Mouse (Mus musculus): Measurements from ENCODE around the gene Ctnnd2. TPM values are rescaled to one million over a fixed set of nuclear protein-coding genes. Genes with fewer than 3 reads are reported as not detected.

Gene Ctnnd2
- polyA plus RNA-seq, 1 experiment from 2014 or later = 0.91 TPM

GRCm38 (mm10) chr15:30190872-30191271 is 18.5 kb downstream of the Ctnnd2 start:
- Histone ChIP-seq H3K4me3 (no peak overlapping the region), H3K27me3 (replicated peaks) (no peaks in the 10 kb centered on the region), H3K9me3 (no peaks in the 10 kb centered on the region), H3K4me2 (no peak overlapping the region), H3K27ac (replicated peaks) (no peak overlapping the region), H3K9ac (no peak overlapping the region), H3K36me3 (no peaks in the 10 kb centered on the region), H3K4me1 (no peaks in the 10 kb centered on the region)
- no peak for ATAC-seq (ENCODE audit: extremely low read depth, insufficient number of reproducible peaks, low FRiP score, low TSS enrichment)

GRCm38 (mm10) chr15:30191931-30192668 is 19.7 kb downstream of the Ctnnd2 start:
- H3K4me3 ChIP-seq = no peak overlapping the region
- no peaks in the 10 kb centered on the region for H3K27me3 ChIP-seq (replicated peaks)
- H3K9ac ChIP-seq = no peak overlapping the region
- H3K27ac ChIP-seq (replicated peaks) = no peak overlapping the region
- H3K36me3 ChIP-seq = no peaks in the 10 kb centered on the region
- no peaks in the 10 kb centered on the region for H3K4me1 ChIP-seq
- no peaks in the 10 kb centered on the region for H3K9me3 ChIP-seq
- no peak overlapping the region for H3K4me2 ChIP-seq
- no peak for ATAC-seq (ENCODE audit: extremely low read depth, insufficient number of reproducible peaks, low FRiP score, low TSS enrichment)
- 56% methylated on average over 5 of the region's 5 CpGs for WGBS

- H3K9ac ChIP-seq = no peak overlapping the region
- H3K36me3 ChIP-seq = no peaks in the 10 kb centered on the region
- H3K27ac ChIP-seq (replicated peaks) = no peak overlapping the region
- no peaks in the 10 kb centered on the region; the same call in 1 of the 2 replicates for H3K4me1 ChIP-seq
- ATAC-seq (ENCODE audit: extremely low read depth, insufficient number of reproducible peaks, low FRiP score, low TSS enrichment) = no peak
- H3K27me3 ChIP-seq (replicated peaks) = no peaks in the 10 kb centered on the region
- 71% methylated on average over 3 of the region's 3 CpGs for WGBS
- no peak overlapping the region for H3K4me3 ChIP-seq
- H3K4me2 ChIP-seq = no peak overlapping the region
- H3K9me3 ChIP-seq = no peaks in the 10 kb centered on the region
Measured at GRCm38 (mm10) chr15:30198429-30198828, 26.0 kb downstream of the Ctnnd2 start.

GRCm38 (mm10) chr15:30199785-30200184 is 27.4 kb downstream of the Ctnnd2 start:
- H3K4me1 ChIP-seq = no peaks in the 10 kb centered on the region; the same call in 1 of the 2 replicates
- no peak for ATAC-seq (ENCODE audit: extremely low read depth, insufficient number of reproducible peaks, low FRiP score, low TSS enrichment)
- no peaks in the 10 kb centered on the region for H3K36me3 ChIP-seq
- no peak overlapping the region for H3K27ac ChIP-seq (replicated peaks)
- no peak overlapping the region for H3K9ac ChIP-seq
- no peak overlapping the region for H3K4me2 ChIP-seq
- WGBS = 56% methylated on average over 1 of the region's 1 CpGs
- H3K27me3 ChIP-seq (replicated peaks) = no peaks in the 10 kb centered on the region
- H3K9me3 ChIP-seq = no peaks in the 10 kb centered on the region
- no peak overlapping the region for H3K4me3 ChIP-seq

- Histone ChIP-seq H3K36me3 (no peaks in the 10 kb centered on the region), H3K4me2 (no peak overlapping the region), H3K9me3 (no peaks in the 10 kb centered on the region), H3K27me3 (replicated peaks) (no peaks in the 10 kb centered on the region), H3K27ac (replicated peaks) (no peak overlapping the region), H3K9ac (no peak overlapping the region), H3K4me3 (no peak overlapping the region), H3K4me1 (no peaks in the 10 kb centered on the region; the same call in 1 of the 2 replicates)
- ATAC-seq (ENCODE audit: extremely low read depth, insufficient number of reproducible peaks, low FRiP score, low TSS enrichment) = no peak
- 76% methylated on average over 2 of the region's 2 CpGs for WGBS
Measured at GRCm38 (mm10) chr15:30201211-30201610, 28.8 kb downstream of the Ctnnd2 start.

GRCm38 (mm10) chr15:30201617-30202016 is 29.2 kb downstream of the Ctnnd2 start:
- Histone ChIP-seq H3K9ac (no peak overlapping the region), H3K4me1 (no peaks in the 10 kb centered on the region; the same call in 1 of the 2 replicates), H3K27me3 (replicated peaks) (no peaks in the 10 kb centered on the region), H3K4me3 (no peak overlapping the region), H3K4me2 (no peak overlapping the region), H3K36me3 (no peaks in the 10 kb centered on the region), H3K9me3 (no peaks in the 10 kb centered on the region), H3K27ac (replicated peaks) (no peak overlapping the region)
- 91% methylated on average over 3 of the region's 3 CpGs for WGBS
- ATAC-seq (ENCODE audit: extremely low read depth, insufficient number of reproducible peaks, low FRiP score, low TSS enrichment) = no peak

- Histone ChIP-seq H3K9me3 (no peaks in the 10 kb centered on the region), H3K9ac (no peak overlapping the region), H3K4me1 (no peaks in the 10 kb centered on the region), H3K27me3 (replicated peaks) (no peaks in the 10 kb centered on the region), H3K4me3 (no peak overlapping the region), H3K27ac (replicated peaks) (no peak overlapping the region), H3K36me3 (no peaks in the 10 kb centered on the region), H3K4me2 (no peak overlapping the region)
- no peak for ATAC-seq (ENCODE audit: extremely low read depth, insufficient number of reproducible peaks, low FRiP score, low TSS enrichment)
- 76% methylated on average over 5 of the region's 5 CpGs for WGBS
Measured at GRCm38 (mm10) chr15:30212746-30213145, 40.4 kb downstream of the Ctnnd2 start.

GRCm38 (mm10) chr15:30215871-30216270 is 43.5 kb downstream of the Ctnnd2 start:
- H3K4me1 ChIP-seq = no peaks in the 10 kb centered on the region
- no peaks in the 10 kb centered on the region for H3K36me3 ChIP-seq
- no peaks in the 10 kb centered on the region for H3K27me3 ChIP-seq (replicated peaks)
- H3K4me3 ChIP-seq = no peak overlapping the region
- 70% methylated on average over 4 of the region's 4 CpGs for WGBS
- no peak overlapping the region for H3K4me2 ChIP-seq
- no peak for ATAC-seq (ENCODE audit: extremely low read depth, insufficient number of reproducible peaks, low FRiP score, low TSS enrichment)
- H3K27ac ChIP-seq (replicated peaks) = no peak overlapping the region
- no peaks in the 10 kb centered on the region for H3K9me3 ChIP-seq
- no peak overlapping the region for H3K9ac ChIP-seq

- H3K9ac ChIP-seq = no peak overlapping the region
- no peaks in the 10 kb centered on the region for H3K9me3 ChIP-seq
- H3K36me3 ChIP-seq = no peaks in the 10 kb centered on the region
- H3K27me3 ChIP-seq (replicated peaks) = no peaks in the 10 kb centered on the region
- no peak overlapping the region for H3K4me2 ChIP-seq
- H3K27ac ChIP-seq (replicated peaks) = no peak overlapping the region
- ATAC-seq (ENCODE audit: extremely low read depth, insufficient number of reproducible peaks, low FRiP score, low TSS enrichment) = no peak
- H3K4me1 ChIP-seq = no peaks in the 10 kb centered on the region
- no peak overlapping the region for H3K4me3 ChIP-seq
- WGBS = 89% methylated on average over 4 of the region's 4 CpGs
Measured at GRCm38 (mm10) chr15:30229112-30229511, 56.7 kb downstream of the Ctnnd2 start.

GRCm38 (mm10) chr15:30235210-30236034 is 63.0 kb downstream of the Ctnnd2 start:
- Histone ChIP-seq H3K27ac (replicated peaks) (no peak overlapping the region), H3K4me3 (no peak overlapping the region), H3K36me3 (no peaks in the 10 kb centered on the region), H3K4me2 (no peak overlapping the region), H3K9ac (no peak overlapping the region), H3K27me3 (replicated peaks) (no peaks in the 10 kb centered on the region), H3K9me3 (no peaks in the 10 kb centered on the region), H3K4me1 (no peaks in the 10 kb centered on the region)
- 83% methylated on average over 10 of the region's 10 CpGs for WGBS
- no peak for ATAC-seq (ENCODE audit: extremely low read depth, insufficient number of reproducible peaks, low FRiP score, low TSS enrichment)

GRCm38 (mm10) chr15:30240881-30241280 is 68.5 kb downstream of the Ctnnd2 start:
- H3K27me3 ChIP-seq (replicated peaks) = no peaks in the 10 kb centered on the region
- H3K27ac ChIP-seq (replicated peaks) = no peak overlapping the region
- H3K4me2 ChIP-seq = no peak overlapping the region
- 72% methylated on average over 2 of the region's 2 CpGs for WGBS
- H3K9ac ChIP-seq = no peak overlapping the region
- ATAC-seq (ENCODE audit: extremely low read depth, insufficient number of reproducible peaks, low FRiP score, low TSS enrichment) = no peak
- H3K9me3 ChIP-seq = no peaks in the 10 kb centered on the region
- H3K4me3 ChIP-seq = no peak overlapping the region
- no peaks in the 10 kb centered on the region for H3K4me1 ChIP-seq
- no peaks in the 10 kb centered on the region for H3K36me3 ChIP-seq
